Mouse (Mus musculus): ENCODE results near the gene Umad1. TPM values are rescaled to one million over a fixed set of nuclear protein-coding genes. Genes with fewer than 3 reads are reported as not detected.

The Umad1 gene
- total and polyA plus RNA-seq, 3 experiments = 7.6 to 17.5 (median 10.0) TPM

DNA sequence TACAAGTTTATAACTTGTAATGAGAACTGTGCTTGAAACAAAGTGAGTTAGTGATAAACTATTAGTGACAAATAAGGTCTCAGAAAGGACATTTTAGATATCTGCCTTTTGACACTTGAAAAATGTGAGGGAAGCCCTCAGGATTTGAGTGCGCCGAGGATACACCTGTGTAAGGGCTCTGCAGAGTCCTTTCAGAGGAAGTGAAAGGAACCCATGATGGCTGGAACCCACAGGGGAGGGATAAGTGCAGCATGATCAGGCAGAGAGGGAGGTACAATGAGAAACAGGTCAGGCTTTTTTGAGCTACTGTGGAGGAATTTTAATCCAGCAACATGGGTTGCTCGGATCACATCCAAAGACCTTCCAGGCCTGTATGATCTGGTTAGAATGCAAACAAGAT is 239.9 kb downstream of the Umad1 start (continued):
- TF ChIP-seq ZMIZ1 (IDR thresholded peaks at IDR 0.05; ENCODE audit: low read depth, low read length) = no peak
- no peak for TF ChIP-seq HCFC1 (IDR thresholded peaks at IDR 0.05; ENCODE audit: low read depth, low read length)
- no peak for TF ChIP-seq NRF1 (IDR thresholded peaks at IDR 0.05; ENCODE audit: low read depth, low read length)
- TF ChIP-seq MAX (IDR thresholded peaks at IDR 0.05; ENCODE audit: low read length) = no peak
- no peak for TF ChIP-seq SMC3 (IDR thresholded peaks at IDR 0.05; ENCODE audit: low read depth, low read length)

DNA sequence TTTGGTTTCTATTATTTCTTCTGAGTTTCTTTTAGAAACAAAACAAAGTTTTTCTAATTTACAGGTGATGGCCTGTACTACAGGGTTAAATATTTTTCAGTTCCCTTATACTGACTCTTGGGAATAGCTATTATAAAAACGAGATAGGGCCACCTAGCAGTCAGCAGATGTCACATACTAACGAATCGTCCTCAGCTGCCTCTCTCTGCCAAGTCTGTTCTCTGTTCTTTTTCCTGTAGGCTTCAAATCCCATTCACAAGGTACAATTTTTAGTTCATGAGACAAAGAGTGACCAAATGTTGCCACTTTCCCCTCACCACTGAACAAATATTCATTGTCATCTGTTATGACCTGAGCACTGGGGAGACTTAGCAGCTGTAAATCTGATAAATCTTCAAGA is 244.9 kb downstream of the Umad1 start:
- Histone ChIP-seq H3K4me1 (ENCODE audit: control insufficient read depth in 1 of 2, insufficient read depth in 2 of 2) (peaks cover 11 to 65% of the 10 kb centered on the region in 2 experiments), H3K9me3 (replicated peaks; ENCODE audit: low read length) (peaks cover 5% of the 10 kb centered on the region), H3K9ac (ENCODE audit: insufficient read depth, low read depth) (no peak overlapping the region), H3K27ac (ENCODE audit: insufficient read depth, low read depth) (no peak overlapping the region), H3K4me2 (ENCODE audit: insufficient read depth, low read depth, poor library complexity, severe bottlenecking) (peak overlapping the region; percentile 82; the same call in 1 of the 2 replicates), H3K36me3 (replicated peaks in 1 of 2; ENCODE audit: control insufficient read depth in 1 of 2, insufficient read depth in 1 of 2, low read length in 1 of 2) (no peaks in the 10 kb centered on the region), H3K27me3 (replicated peaks) (no peaks in the 10 kb centered on the region), H3K79me2 (replicated peaks; ENCODE audit: control insufficient read depth, extremely low read depth, insufficient read depth, poor library complexity, severe bottlenecking) (no peaks in the 10 kb centered on the region; the same call in 1 of the 2 replicates), H3K4me3 (replicated peaks in 1 of 3; ENCODE audit: low read depth in 2 of 3, low read length in 2 of 3, poor library complexity in 1 of 3) (no peak overlapping the region)
- dilution Hi-C loops (cut with MboI; ENCODE audit: extremely low pct_ligation_motif_present, extremely low pct_unique_long_range_greater_than_20kb, low sequenced_read_pairs) = no loop called here
- DNase-seq (ENCODE audit: extremely low read depth) = peak; percentile 33
- TF ChIP-seq CHD1 (IDR thresholded peaks at IDR 0.05; ENCODE audit: low read depth, low read length) = no peak
- no peak for TF ChIP-seq NELFE (IDR thresholded peaks at IDR 0.05; ENCODE audit: low read depth, low read length)
- TF ChIP-seq POLR2A (IDR thresholded peaks at IDR 0.05; ENCODE audit: low read depth, low read length) = no peak
- no peak for TF ChIP-seq USF2 (conservative IDR thresholded peaks at IDR 0.05; ENCODE audit: low read depth, low read length)
- TF ChIP-seq PAX5 (IDR thresholded peaks at IDR 0.05; ENCODE audit: low read length) = no peak
- no peak for TF ChIP-seq MXI1 (IDR thresholded peaks at IDR 0.05; ENCODE audit: low read depth, low read length)
- TF ChIP-seq ZMIZ1 (IDR thresholded peaks at IDR 0.05; ENCODE audit: low read depth, low read length) = no peak
- TF ChIP-seq USF1 (IDR thresholded peaks at IDR 0.05; ENCODE audit: low read depth, low read length) = no peak
- no peak for TF ChIP-seq CHD2 (IDR thresholded peaks at IDR 0.05; ENCODE audit: low read length)
- no peak for TF ChIP-seq GABPA (IDR thresholded peaks at IDR 0.05; ENCODE audit: insufficient replicate concordance, low read depth, low read length)
- TF ChIP-seq ETS1 (conservative IDR thresholded peaks at IDR 0.05; ENCODE audit: low read depth, low read length) = 0 out of 2 replicates have a peak, but pooled peaks have one; percentile 12
- 0 out of 2 replicates have a peak, but pooled peaks have one; percentile 62 for TF ChIP-seq TBP (conservative IDR thresholded peaks at IDR 0.05; ENCODE audit: low read depth, low read length)
- no peak for TF ChIP-seq ZNF384 (IDR thresholded peaks at IDR 0.05; ENCODE audit: low read depth, low read length)
- no peak for TF ChIP-seq HCFC1 (IDR thresholded peaks at IDR 0.05; ENCODE audit: low read depth, low read length)
- TF ChIP-seq EP300 (IDR thresholded peaks at IDR 0.05; ENCODE audit: low read length) = peak; percentile 47; the same call in 1 of the 2 replicates
- TF ChIP-seq POLR2AphosphoS2 (IDR thresholded peaks at IDR 0.05; ENCODE audit: low read depth, low read length) = no peak
- TF ChIP-seq MYC (IDR thresholded peaks at IDR 0.05; ENCODE audit: low read depth, low read length) = no peak
- peak; percentile 25; the same call in 1 of the 2 replicates for TF ChIP-seq TCF12 (IDR thresholded peaks at IDR 0.05; ENCODE audit: low read depth, low read length)
- TF ChIP-seq E2F4 (IDR thresholded peaks at IDR 0.05; ENCODE audit: insufficient replicate concordance, low read depth, low read length) = no peak
- TF ChIP-seq BHLHE40 (IDR thresholded peaks at IDR 0.05; ENCODE audit: low read depth, low read length) = no peak
- no peak for TF ChIP-seq MAZ (IDR thresholded peaks at IDR 0.05; ENCODE audit: low read depth, low read length)
- peak; percentile 28 for TF ChIP-seq RAD21 (IDR thresholded peaks at IDR 0.05; ENCODE audit: low read depth, low read length)
- no peak for TF ChIP-seq NRF1 (IDR thresholded peaks at IDR 0.05; ENCODE audit: low read depth, low read length)
- no peak for TF ChIP-seq MAFK (IDR thresholded peaks at IDR 0.05; ENCODE audit: insufficient replicate concordance, low read length)
- TF ChIP-seq JUND (conservative IDR thresholded peaks at IDR 0.05; ENCODE audit: low read depth, low read length) = no peak
- no peak for TF ChIP-seq SIN3A (IDR thresholded peaks at IDR 0.05; ENCODE audit: low read length)
- TF ChIP-seq IRF4 (IDR thresholded peaks at IDR 0.05; ENCODE audit: low read depth, low read length) = peak; percentile 59; the same call in 1 of the 2 replicates
- no peak; the same call in 1 of the 2 replicates for TF ChIP-seq SMC3 (IDR thresholded peaks at IDR 0.05; ENCODE audit: low read depth, low read length)
- TF ChIP-seq MEF2A (IDR thresholded peaks at IDR 0.05; ENCODE audit: borderline replicate concordance, low read depth, low read length) = no peak
- no peak for TF ChIP-seq ELF1 (IDR thresholded peaks at IDR 0.05; ENCODE audit: low read depth, low read length)
- no peak for TF ChIP-seq MAX (IDR thresholded peaks at IDR 0.05; ENCODE audit: low read length)
- in situ Hi-C loops (cut with MboI; ENCODE audit: low pct_ligation_motif_present, low pct_unique_long_range_greater_than_20kb, low sequenced_read_pairs) = loop anchor here (10.0 kb wide), 1 partner anchor 149 kb away; no protein-coding TSS in a partner anchor

Data from CH12.LX (cell line).